Mouse (Mus musculus): ENCODE measurements around the gene Gmeb2.

DNA sequence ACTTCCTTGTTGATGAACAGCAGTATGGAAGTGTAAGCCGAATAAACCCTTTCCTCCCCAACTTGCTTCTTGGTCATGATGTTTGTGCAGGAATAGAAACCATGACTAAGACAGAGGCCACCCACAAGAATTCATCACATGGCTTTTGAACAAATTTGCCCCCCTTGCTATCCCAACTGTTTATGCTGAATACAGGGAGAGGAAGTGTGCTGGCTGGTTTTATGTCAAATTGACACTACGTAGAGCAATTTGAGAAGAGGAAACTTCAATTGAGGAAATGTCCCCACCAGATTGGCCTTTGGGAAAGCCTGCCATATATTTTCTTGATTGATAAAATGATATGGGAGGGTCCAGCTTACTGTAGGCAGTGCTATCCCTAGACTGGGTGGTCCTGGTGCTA is 14.0 kb downstream of the Gmeb2 start:
- TF ChIP-seq CTCF (IDR thresholded peaks at IDR 0.05; ENCODE audit: low read depth): no peak
- TF ChIP-seq EP300 (IDR thresholded peaks at IDR 0.05; ENCODE audit: low read depth): no peak

Data from liver, postnatal 0 days (tissue).